Mouse (Mus musculus): ENCODE data around the gene Trim27. TPM values are rescaled to one million over a fixed set of nuclear protein-coding genes. Genes with fewer than 3 reads are reported as not detected.

Gene Trim27
- 63.9 and 82.1 TPM in 2 replicates for polyA plus RNA-seq (2012; rRNA removed)

DNA sequence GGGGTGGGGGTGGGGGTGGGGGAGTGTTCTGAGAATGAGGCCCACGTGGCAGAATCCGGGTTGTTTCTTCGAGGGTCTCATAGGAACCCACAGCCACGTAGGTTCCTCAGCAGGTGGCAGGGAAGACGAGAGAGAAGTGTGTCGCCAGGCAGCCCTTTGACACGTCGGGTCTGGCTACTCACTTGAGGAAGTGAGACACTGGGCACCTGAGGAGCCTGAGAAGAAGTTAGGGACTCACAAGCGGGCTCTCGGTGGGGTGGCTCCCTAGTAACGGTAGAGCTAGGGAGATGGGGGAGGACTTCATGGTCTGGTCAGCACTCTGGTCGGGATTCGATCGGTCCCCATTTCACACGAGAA, at the start of gene Trim27:
Gene Trim27 (plus strand): TSS at position 79 of the 357 bp plus-strand sequence.
- peak in 1 of 2 experiments; percentile 40 for DNase-seq (ENCODE audit: low read depth in 1 of 2, low spot score in 2 of 2)
- peaks cover 13% of the 10 kb centered on the region for H3K36me3 ChIP-seq (ENCODE audit: control insufficient read depth, insufficient read depth, low read length)
- H3K27me3 ChIP-seq (ENCODE audit: control insufficient read depth, insufficient read depth, low read length): no peaks in the 10 kb centered on the region
- WGBS: under 1% methylated on average over 15 of the region's 15 CpGs
- no peak for TF ChIP-seq CTCF (IDR thresholded peaks at IDR 0.05; ENCODE audit: extremely low read depth, insufficient read depth, insufficient read length, insufficient replicate concordance)
- TF ChIP-seq POLR2A (IDR thresholded peaks at IDR 0.05; ENCODE audit: low read depth, low read length): no peak; the same call in 1 of the 2 replicates
- H3K4me3 ChIP-seq (ENCODE audit: extremely low read depth, insufficient read depth, insufficient read length): peak within 1 kb of the TSS; percentile 88
- H3K4me1 ChIP-seq (ENCODE audit: control insufficient read depth, insufficient read depth, insufficient read length): no peaks in the 10 kb centered on the region; the same call in 1 of the 2 replicates
- peak within 1 kb of the TSS; percentile 98 for H3K27ac ChIP-seq (ENCODE audit: insufficient read depth, low read length)

DNA sequence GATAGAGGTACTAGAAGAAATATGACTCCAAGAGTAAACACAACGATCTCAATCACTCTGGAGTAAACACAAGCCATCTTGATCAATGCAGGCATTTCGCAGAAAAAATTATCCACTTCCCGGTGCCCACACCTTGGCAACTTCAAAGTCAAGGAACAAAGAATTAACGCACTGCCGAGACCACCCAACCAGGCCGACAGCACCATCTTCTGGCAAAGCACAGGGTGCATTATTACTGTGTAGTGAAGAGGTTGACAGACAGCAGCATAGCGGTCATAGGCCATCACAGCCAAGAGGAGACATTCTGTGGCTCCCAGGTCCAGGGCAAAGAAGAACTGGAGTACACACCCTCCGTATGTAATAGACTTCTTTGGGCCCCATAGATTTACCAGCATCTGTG, 36.8 kb upstream of the Trim27 start:
- H3K27me3 ChIP-seq (ENCODE audit: control insufficient read depth, insufficient read depth, low read length): no peaks in the 10 kb centered on the region
- no peak for DNase-seq (ENCODE audit: low read depth in 1 of 2, low spot score in 2 of 2)
- H3K36me3 ChIP-seq (ENCODE audit: control insufficient read depth, insufficient read depth, low read length): no peaks in the 10 kb centered on the region
- no peak for TF ChIP-seq POLR2A (IDR thresholded peaks at IDR 0.05; ENCODE audit: low read depth, low read length)
- TF ChIP-seq CTCF (IDR thresholded peaks at IDR 0.05; ENCODE audit: extremely low read depth, insufficient read depth, insufficient read length, insufficient replicate concordance): no peak
- H3K4me3 ChIP-seq (ENCODE audit: extremely low read depth, insufficient read depth, insufficient read length): no peak overlapping the region
- WGBS: 62% methylated on average over 8 of the region's 8 CpGs
- H3K4me1 ChIP-seq (ENCODE audit: control insufficient read depth, insufficient read depth, insufficient read length): no peaks in the 10 kb centered on the region
- H3K27ac ChIP-seq (ENCODE audit: insufficient read depth, low read length): no peak overlapping the region

DNA sequence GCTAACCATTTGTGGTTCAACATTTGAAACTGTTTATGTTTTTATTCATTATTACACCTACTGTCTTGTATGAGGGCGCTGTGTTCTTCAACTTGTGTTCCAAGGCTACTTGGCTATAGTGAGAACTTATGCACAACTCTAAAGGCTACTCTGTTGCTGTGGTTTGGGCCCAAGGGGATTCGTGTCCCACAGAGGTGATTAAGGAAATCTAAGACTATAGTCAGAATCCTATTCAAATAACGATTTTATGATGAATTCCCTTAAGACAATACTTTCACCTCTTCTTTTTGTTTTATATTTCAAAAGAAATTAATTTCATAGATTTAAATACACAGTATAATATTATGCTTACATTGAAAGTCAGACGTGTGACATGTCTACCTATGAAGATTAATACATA, 33.5 kb upstream of the Trim27 start, which contains the start of gene Olfr1368:
Gene Olfr1368 (minus strand): TSS at position 101 of the 400 bp plus-strand sequence.
- Histone ChIP-seq H3K27me3 (ENCODE audit: control insufficient read depth, insufficient read depth, low read length) (no peaks in the 10 kb centered on the region), H3K36me3 (ENCODE audit: control insufficient read depth, insufficient read depth, low read length) (no peaks in the 10 kb centered on the region), H3K4me1 (ENCODE audit: control insufficient read depth, insufficient read depth, insufficient read length) (no peaks in the 10 kb centered on the region), H3K27ac (ENCODE audit: insufficient read depth, low read length) (no peak within 1 kb of the TSS), H3K4me3 (ENCODE audit: extremely low read depth, insufficient read depth, insufficient read length) (no peak within 1 kb of the TSS)
- 70% methylated on average over 4 of the region's 4 CpGs for WGBS
- TF ChIP-seq POLR2A (IDR thresholded peaks at IDR 0.05; ENCODE audit: low read depth, low read length) (no peak), CTCF (IDR thresholded peaks at IDR 0.05; ENCODE audit: extremely low read depth, insufficient read depth, insufficient read length, insufficient replicate concordance) (no peak)
- DNase-seq (ENCODE audit: low read depth in 1 of 2, low spot score in 2 of 2): no peak

DNA sequence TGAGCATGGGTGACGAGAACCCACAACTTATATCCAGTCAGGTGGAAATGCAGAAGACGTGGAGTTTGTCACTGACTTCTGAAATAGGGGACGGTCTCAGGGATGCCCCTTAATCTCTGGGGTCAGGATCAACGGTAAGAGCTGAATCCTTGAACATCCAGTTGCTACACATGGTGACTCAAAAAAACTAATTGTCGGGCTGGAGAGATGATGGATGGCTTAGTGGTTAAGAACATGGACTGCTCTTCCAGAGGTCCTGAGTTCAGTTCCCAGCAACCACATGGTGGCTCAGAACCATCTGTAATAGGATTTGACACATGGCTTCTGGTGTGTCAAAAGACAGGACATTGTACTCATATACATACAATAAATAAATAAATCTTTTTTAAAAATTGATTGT, 23.4 kb upstream of the Trim27 start:
- H3K36me3 ChIP-seq (ENCODE audit: control insufficient read depth, insufficient read depth, low read length): no peaks in the 10 kb centered on the region
- no peak overlapping the region for H3K27ac ChIP-seq (ENCODE audit: insufficient read depth, low read length)
- WGBS: 79% methylated on average over 5 of the region's 5 CpGs
- no peak for TF ChIP-seq CTCF (IDR thresholded peaks at IDR 0.05; ENCODE audit: extremely low read depth, insufficient read depth, insufficient read length, insufficient replicate concordance)
- no peak for TF ChIP-seq POLR2A (IDR thresholded peaks at IDR 0.05; ENCODE audit: low read depth, low read length)
- H3K4me3 ChIP-seq (ENCODE audit: extremely low read depth, insufficient read depth, insufficient read length): no peak overlapping the region
- DNase-seq (ENCODE audit: low read depth in 1 of 2, low spot score in 2 of 2): no peak
- H3K4me1 ChIP-seq (ENCODE audit: control insufficient read depth, insufficient read depth, insufficient read length): no peaks in the 10 kb centered on the region
- H3K27me3 ChIP-seq (ENCODE audit: control insufficient read depth, insufficient read depth, low read length): 0 out of 2 replicates have a peak, but pooled peaks cover 3% of the 10 kb centered on the region

DNA sequence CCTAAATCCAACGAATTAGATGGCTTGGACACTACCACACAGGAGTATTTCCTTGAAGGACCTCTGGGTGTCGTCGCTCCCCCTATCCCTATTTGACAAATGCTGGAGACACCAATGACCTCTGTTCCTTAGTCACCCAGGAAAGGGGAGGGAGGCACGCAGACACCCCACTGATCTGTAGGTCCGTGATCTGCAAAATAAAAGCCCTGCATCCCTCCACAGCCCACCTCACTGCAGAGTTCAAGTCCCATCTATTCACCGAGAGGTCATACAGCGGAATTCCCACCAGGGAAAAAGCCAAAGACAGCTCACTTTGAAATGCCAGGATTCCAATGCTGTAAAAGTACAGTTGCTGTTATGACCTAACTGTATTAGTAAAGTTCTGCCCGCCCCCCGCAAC, 21.2 kb upstream of the Trim27 start:
- TF ChIP-seq POLR2A (IDR thresholded peaks at IDR 0.05; ENCODE audit: low read depth, low read length) (no peak), CTCF (IDR thresholded peaks at IDR 0.05; ENCODE audit: extremely low read depth, insufficient read depth, insufficient read length, insufficient replicate concordance) (no peak)
- 25% methylated on average over 9 of the region's 9 CpGs for WGBS
- no peaks in the 10 kb centered on the region for H3K4me1 ChIP-seq (ENCODE audit: control insufficient read depth, insufficient read depth, insufficient read length)

DNA sequence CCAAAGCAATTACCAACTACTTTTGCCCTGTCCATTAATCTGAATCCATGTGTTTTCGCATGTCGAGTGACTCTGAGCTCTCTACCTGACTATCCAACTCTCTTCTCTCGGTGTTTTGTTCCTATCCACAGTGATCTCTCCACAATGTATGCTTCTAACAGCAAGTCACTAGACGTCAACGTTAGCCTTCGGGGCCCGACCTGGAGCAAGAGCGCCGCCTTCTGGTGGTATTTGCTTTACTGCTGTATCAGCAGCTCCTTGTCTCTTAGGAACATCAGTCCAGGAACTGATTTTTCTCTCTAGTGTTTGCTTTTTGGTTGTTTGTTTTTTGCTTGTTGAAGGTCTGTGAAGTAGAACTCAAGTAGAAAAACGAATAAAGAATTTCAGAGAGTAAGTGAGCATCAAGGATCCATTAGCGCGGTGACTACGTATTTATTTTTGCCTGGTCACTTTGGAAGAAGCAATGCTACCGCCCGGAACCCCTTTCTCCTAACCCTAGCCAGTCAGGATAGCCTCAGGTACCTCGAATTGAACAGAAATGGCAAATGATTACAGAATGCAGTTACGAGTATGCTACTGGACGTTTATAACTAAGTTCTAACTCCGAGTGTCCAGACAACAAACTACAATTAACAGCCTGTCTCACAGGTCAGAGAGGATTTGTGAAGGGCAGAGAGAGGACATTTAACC, 20.3 kb upstream of the Trim27 start:
- peak in 1 of 2 experiments; percentile 82 for DNase-seq (ENCODE audit: low read depth in 1 of 2, low spot score in 2 of 2)
- TF ChIP-seq POLR2A (IDR thresholded peaks at IDR 0.05; ENCODE audit: low read depth, low read length): no peak
- peak; percentile 77; the same call in 1 of the 2 replicates for TF ChIP-seq CTCF (IDR thresholded peaks at IDR 0.05; ENCODE audit: extremely low read depth, insufficient read depth, insufficient read length, insufficient replicate concordance)
- H3K4me3 ChIP-seq (ENCODE audit: extremely low read depth, insufficient read depth, insufficient read length): peak overlapping the region; percentile 61; the same call in 1 of the 2 replicates
- H3K36me3 ChIP-seq (ENCODE audit: control insufficient read depth, insufficient read depth, low read length): no peaks in the 10 kb centered on the region
- WGBS: 2% methylated on average over 19 of the region's 19 CpGs
- H3K27ac ChIP-seq (ENCODE audit: insufficient read depth, low read length): no peak overlapping the region
- H3K4me1 ChIP-seq (ENCODE audit: control insufficient read depth, insufficient read depth, insufficient read length): no peaks in the 10 kb centered on the region
- H3K27me3 ChIP-seq (ENCODE audit: control insufficient read depth, insufficient read depth, low read length): 0 out of 2 replicates have a peak, but pooled peaks cover 3% of the 10 kb centered on the region

More for the DNA sequence above, 21.2 kb upstream of the Trim27 start:
- H3K4me3 ChIP-seq (ENCODE audit: extremely low read depth, insufficient read depth, insufficient read length): no peak overlapping the region
- no peaks in the 10 kb centered on the region for H3K36me3 ChIP-seq (ENCODE audit: control insufficient read depth, insufficient read depth, low read length)
- no peak overlapping the region for H3K27ac ChIP-seq (ENCODE audit: insufficient read depth, low read length)
- 0 out of 2 replicates have a peak, but pooled peaks cover 3% of the 10 kb centered on the region for H3K27me3 ChIP-seq (ENCODE audit: control insufficient read depth, insufficient read depth, low read length)
- DNase-seq (ENCODE audit: low read depth in 1 of 2, low spot score in 2 of 2): no peak

DNA sequence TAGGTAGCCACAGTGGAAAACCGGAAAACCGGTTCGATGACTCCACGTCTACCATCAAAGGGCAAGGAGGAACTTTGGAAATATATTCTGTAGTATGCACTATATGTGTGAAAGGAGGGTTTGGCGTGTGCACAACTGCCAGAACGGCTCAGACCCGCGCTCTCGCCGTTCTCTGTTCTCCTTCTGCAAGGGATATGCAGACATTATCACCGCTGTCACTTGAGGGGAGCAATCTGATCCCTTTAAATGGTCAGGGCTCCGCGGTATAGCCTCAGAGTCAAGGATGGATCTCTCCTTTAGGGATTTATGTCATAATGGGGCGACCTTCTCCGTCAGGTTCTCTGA, 19.8 kb upstream of the Trim27 start:
- Histone ChIP-seq H3K27ac (ENCODE audit: insufficient read depth, low read length) (no peak overlapping the region), H3K27me3 (ENCODE audit: control insufficient read depth, insufficient read depth, low read length) (0 out of 2 replicates have a peak, but pooled peaks cover 3% of the 10 kb centered on the region), H3K36me3 (ENCODE audit: control insufficient read depth, insufficient read depth, low read length) (no peaks in the 10 kb centered on the region), H3K4me1 (ENCODE audit: control insufficient read depth, insufficient read depth, insufficient read length) (no peaks in the 10 kb centered on the region), H3K4me3 (ENCODE audit: extremely low read depth, insufficient read depth, insufficient read length) (peak overlapping the region; percentile 61)
- no peak for DNase-seq (ENCODE audit: low read depth in 1 of 2, low spot score in 2 of 2)
- under 1% methylated on average over 15 of the region's 15 CpGs for WGBS
- TF ChIP-seq CTCF (IDR thresholded peaks at IDR 0.05; ENCODE audit: extremely low read depth, insufficient read depth, insufficient read length, insufficient replicate concordance) (no peak), POLR2A (IDR thresholded peaks at IDR 0.05; ENCODE audit: low read depth, low read length) (no peak)
